Mouse (Mus musculus): Measurements from ENCODE around the gene Atox1.

DNA sequence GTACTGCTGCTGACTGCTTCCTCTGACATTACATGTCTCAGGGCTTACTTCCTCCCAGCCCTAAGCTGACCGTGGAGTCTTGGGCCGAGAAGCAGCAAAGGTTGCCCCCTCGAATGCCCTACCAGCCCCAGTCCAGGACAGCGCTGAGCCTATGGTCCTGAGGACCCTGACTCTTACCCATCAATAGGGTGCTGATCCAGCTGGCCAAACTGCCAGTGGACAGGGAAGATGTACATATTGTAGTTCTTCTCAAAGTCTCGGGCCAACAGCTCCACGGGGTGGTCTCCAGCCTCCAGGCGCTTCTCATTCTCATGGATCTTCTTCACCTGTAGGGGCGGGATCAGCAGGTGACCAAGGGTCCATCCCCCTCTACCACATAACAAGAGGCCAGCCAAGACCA is 62.7 kb downstream of the Atox1 start:
- no peak for TF ChIP-seq POLR2A (IDR thresholded peaks at IDR 0.05; ENCODE audit: insufficient read depth, low read depth, low read length)
- TF ChIP-seq CTCF (IDR thresholded peaks at IDR 0.05; ENCODE audit: insufficient read depth, low read depth, low read length), result no peak

Measured in olfactory bulb, adult 2 months (tissue).